Mouse (Mus musculus): ENCODE results near the gene Ogt. TPM values are rescaled to one million over a fixed set of nuclear protein-coding genes. Genes with fewer than 3 reads are reported as not detected.
A peak's percentile ranks its signal among the peaks of the same experiment; 100 is the strongest.

Ogt gene
- total RNA-seq (2021), result 100 to 1,000 TPM; 171 to 261 TPM

- peak; percentile 84 to 90 for DNase-seq (ENCODE audit: low spot score in 2 of 2)
- intact Hi-C loops (cut with DNase I), result no loop called here
Measured at GRCm38 (mm10) chrX:101639741-101640166, at the start of gene Ogt. Ogt (plus strand) TSS chrX:101640060.

- intact Hi-C loops (cut with DNase I), result no loop called here
- DNase-seq (ENCODE audit: low spot score in 2 of 2), result no peak
Measured at GRCm38 (mm10) chrX:101616183-101616582, 23.7 kb upstream of the Ogt start.

- DNase-seq (ENCODE audit: low spot score in 2 of 2), result no peak
- intact Hi-C loops (cut with DNase I), result no loop called here
Measured at GRCm38 (mm10) chrX:101617889-101618288, 22.0 kb upstream of the Ogt start.

- no peak for DNase-seq (ENCODE audit: low spot score in 2 of 2)
- intact Hi-C loops (cut with DNase I), result no loop called here
Measured at GRCm38 (mm10) chrX:101620317-101620716, 19.5 kb upstream of the Ogt start.

- intact Hi-C loops (cut with DNase I), result no loop called here
- no peak for DNase-seq (ENCODE audit: low spot score in 2 of 2)
Measured at GRCm38 (mm10) chrX:101622539-101622938, 17.3 kb upstream of the Ogt start.

GRCm38 (mm10) chrX:101636821-101637525 lies 2.9 kb upstream of the Ogt start:
- intact Hi-C loops (cut with DNase I), result no loop called here
- DNase-seq (ENCODE audit: low spot score in 2 of 2), result no peak

- intact Hi-C loops (cut with DNase I), result no loop called here
Measured at GRCm38 (mm10) chrX:101638856-101639255, 1.0 kb upstream of the Ogt start.

GRCm38 (mm10) chrX:101639306-101639705 lies 554 bp upstream of the Ogt start:
- intact Hi-C loops (cut with DNase I), result no loop called here
- DNase-seq (ENCODE audit: low spot score in 2 of 2), result peak in 1 of 2 experiments; percentile 4

More at GRCm38 (mm10) chrX:101638856-101639255, 1.0 kb upstream of the Ogt start:
- no peak for DNase-seq (ENCODE audit: low spot score in 2 of 2)

- intact Hi-C loops (cut with DNase I), result no loop called here
- peak; percentile 28 to 29 for DNase-seq (ENCODE audit: low spot score in 2 of 2)
Measured at GRCm38 (mm10) chrX:101640194-101641160, 617 bp downstream of the Ogt start.

GRCm38 (mm10) chrX:101641161-101641530 lies 1.3 kb downstream of the Ogt start:
- DNase-seq (ENCODE audit: low spot score in 2 of 2), result no peak

GRCm38 (mm10) chrX:101642091-101642490 lies 2.2 kb downstream of the Ogt start:
- intact Hi-C loops (cut with DNase I), result no loop called here
- no peak for DNase-seq (ENCODE audit: low spot score in 2 of 2)

More at GRCm38 (mm10) chrX:101641161-101641530, 1.3 kb downstream of the Ogt start:
- intact Hi-C loops (cut with DNase I), result no loop called here

GRCm38 (mm10) chrX:101645286-101645685 lies 5.4 kb downstream of the Ogt start:
- intact Hi-C loops (cut with DNase I), result no loop called here
- no peak for DNase-seq (ENCODE audit: low spot score in 2 of 2)

- intact Hi-C loops (cut with DNase I), result no loop called here
- DNase-seq (ENCODE audit: low spot score in 2 of 2), result no peak
Measured at GRCm38 (mm10) chrX:101646621-101647020, 6.8 kb downstream of the Ogt start.

GRCm38 (mm10) chrX:101695686-101696085 lies 55.8 kb downstream of the Ogt start:
- intact Hi-C loops (cut with DNase I), result no loop called here
- no peak for DNase-seq (ENCODE audit: low spot score in 2 of 2)

GRCm38 (mm10) chrX:101697537-101697936 lies 57.7 kb downstream of the Ogt start:
- intact Hi-C loops (cut with DNase I), result no loop called here
- DNase-seq (ENCODE audit: low spot score in 2 of 2), result no peak

- no peak for DNase-seq (ENCODE audit: low spot score in 2 of 2)
- intact Hi-C loops (cut with DNase I), result no loop called here
Measured at GRCm38 (mm10) chrX:101698232-101698631, 58.4 kb downstream of the Ogt start.

- no peak for DNase-seq (ENCODE audit: low spot score in 2 of 2)
Measured at GRCm38 (mm10) chrX:101705111-101705510, 65.3 kb downstream of the Ogt start.

GRCm38 (mm10) chrX:101720401-101720800 lies 80.5 kb downstream of the Ogt start:
- intact Hi-C loops (cut with DNase I), result no loop called here
- no peak for DNase-seq (ENCODE audit: low spot score in 2 of 2)

More at GRCm38 (mm10) chrX:101705111-101705510, 65.3 kb downstream of the Ogt start:
- intact Hi-C loops (cut with DNase I), result no loop called here

- intact Hi-C loops (cut with DNase I), result no loop called here
- DNase-seq (ENCODE audit: low spot score in 2 of 2), result no peak
Measured at GRCm38 (mm10) chrX:101730010-101730409, 90.2 kb downstream of the Ogt start.

GRCm38 (mm10) chrX:101732644-101733043 lies 92.8 kb downstream of the Ogt start:
- DNase-seq (ENCODE audit: low spot score in 2 of 2), result no peak
- intact Hi-C loops (cut with DNase I), result no loop called here
